Mouse (Mus musculus) heart, adult 2 months (tissue): ENCODE data around the gene Ano7. TPM values are rescaled to one million over a fixed set of nuclear protein-coding genes. Genes with fewer than 3 reads are reported as not detected.

Experiments
- DNase-seq, 2 experiments: peaks; one replicate each; pipeline ENCODE4 v3.0.0; 2021
- H3K27ac ChIP-seq: fragments of 200-600 bp; 2 replicates; pipeline ENCODE4 v1.8.1; 2022
- H3K27me3 ChIP-seq: fragments of 200-500 bp; 2 replicates; pipeline ENCODE4 v1.6.1; 2012; ENCODE audit warnings: mild to moderate bottlenecking, low read length, inconsistent platforms, mixed read lengths; ENCODE audit not compliant: control insufficient read depth, insufficient read depth
- H3K36me3 ChIP-seq: fragments of 200-500 bp; 2 replicates; pipeline ENCODE4 v1.6.1; 2012; ENCODE audit warnings: low read length, inconsistent platforms; ENCODE audit not compliant: control insufficient read depth, insufficient read depth
- H3K4me1 ChIP-seq: fragments of 200-500 bp; 2 replicates; pipeline ENCODE4 v1.6.1; 2011; ENCODE audit warnings: low read length; ENCODE audit not compliant: control insufficient read depth, insufficient read depth
- H3K4me3 ChIP-seq: fragments of 200-600 bp; 2 replicates; pipeline ENCODE4 v1.8.1; 2022
- H3K79me2 ChIP-seq: fragments of 200-500 bp; replicated peaks from 2 replicates; pipeline ENCODE4 v1.6.1; 2012; ENCODE audit warnings: mild to moderate bottlenecking, inconsistent platforms, low read length, moderate library complexity, mixed read lengths; ENCODE audit not compliant: control insufficient read depth, insufficient read depth
- H3K9ac ChIP-seq: fragments of 200-500 bp; 2 replicates; pipeline ENCODE4 v1.6.1; 2012; ENCODE audit warnings: low read depth, mild to moderate bottlenecking, control low read depth, inconsistent platforms, low read length, mixed read lengths
- CTCF ChIP-seq: fragments of 200-600 bp; IDR thresholded peaks from 2 replicates; pipeline ENCODE4 v1.8.1; 2022; ENCODE audit warnings: antibody characterized with exemption, mild to moderate bottlenecking, moderate library complexity
- EP300 ChIP-seq: fragments of 200-500 bp; IDR thresholded peaks from 2 replicates; pipeline ENCODE4 v1.6.1; 2011; ENCODE audit warnings: low read depth, low read length, control low read depth; ENCODE audit not compliant: insufficient read depth
- POLR2A ChIP-seq: fragments of 200-500 bp; IDR thresholded peaks from 2 replicates; pipeline ENCODE4 v1.6.1; 2011; ENCODE audit warnings: mild to moderate bottlenecking, low read depth, low read length, control low read depth; ENCODE audit not compliant: insufficient read depth
- WGBS: fragments of 180-500 bp; shearing (Covaris S2); methylation state at CpG from one replicate; pipeline ENCODE4 v1.1.7; 2018; 5-methylcytosine and 5-hydroxymethylcytosine counted together
- intact Hi-C: fragments of 180-260 bp; cut with DNase I; formaldehyde crosslinking; loops from one replicate; pipeline ENCODE4 v1.15.1; 2025
- polyA plus RNA-seq: library from polyadenylated mRNA; depleted of rRNA; stranded (reverse); fragments of >200 nt; gene quantifications from 2 replicates; pipeline ENCODE4 v1.2.3, GENCODE M21; 2012
- total RNA-seq, 2 experiments: library from RNA; stranded (reverse); gene quantifications; 2 replicates each; pipeline ENCODE4 v1.2.3; 2021

Gene Ano7
- total and polyA plus RNA-seq, 3 experiments: 0.04 TPM; not detected in 2

- H3K27ac ChIP-seq: no peak overlapping the region
- intact Hi-C loops: loop anchor here (10.0 kb wide), 5 partner anchors 112 to 458 kb away; partner anchors contain the start of genes Capn10, Dtymk, Hdlbp and Ing5
- TF ChIP-seq POLR2A (no peak), EP300 (no peak), CTCF (no peak)
- no peak for DNase-seq
- peaks cover 2% of the 10 kb centered on the region for H3K4me1 ChIP-seq
- H3K79me2 ChIP-seq: 0 out of 2 replicates have a peak, but pooled peaks cover 1% of the 10 kb centered on the region
- H3K9ac ChIP-seq: no peak overlapping the region
- H3K4me3 ChIP-seq: no peak overlapping the region
- no peaks in the 10 kb centered on the region for H3K27me3 ChIP-seq
- WGBS: 80% methylated on average over 5 of the region's 5 CpGs
- no peaks in the 10 kb centered on the region; the same call in 1 of the 2 replicates for H3K36me3 ChIP-seq
These were observed 26.6 kb upstream of the Ano7 start for GRCm38 (mm10) chr1:93347176-93347575.

DNA sequence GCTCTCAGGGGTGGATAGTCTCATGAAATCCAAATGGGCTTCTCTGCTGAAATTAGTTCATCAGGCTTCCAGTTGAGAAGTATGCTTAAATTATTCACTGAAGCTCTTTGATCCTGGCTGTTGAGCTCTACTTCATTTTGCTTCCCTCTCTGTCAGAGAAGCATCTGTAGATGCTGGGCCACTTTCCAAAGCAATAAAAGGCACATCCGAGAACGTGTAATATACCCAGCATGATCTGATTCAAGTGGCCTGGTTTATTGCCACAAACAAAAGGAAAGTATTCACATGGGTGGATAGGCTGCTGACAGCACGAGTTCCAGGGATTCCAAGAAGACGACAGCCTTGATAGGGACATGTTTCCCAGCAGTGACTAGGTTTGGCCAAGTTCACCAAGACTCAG is 24.0 kb upstream of the Ano7 start:
- DNase-seq: no peak
- no peak overlapping the region for H3K4me3 ChIP-seq
- H3K79me2 ChIP-seq: no peaks in the 10 kb centered on the region
- WGBS: 61% methylated on average over 4 of the region's 4 CpGs
- intact Hi-C loops: loop anchor here (10.0 kb wide), 5 partner anchors 115 to 455 kb away; partner anchors contain the start of genes Capn10, Dtymk, Hdlbp and Ing5
- peaks cover 3% of the 10 kb centered on the region; the same call in 1 of the 2 replicates for H3K36me3 ChIP-seq
- H3K27ac ChIP-seq: no peak overlapping the region
- no peaks in the 10 kb centered on the region for H3K27me3 ChIP-seq
- no peak overlapping the region for H3K9ac ChIP-seq
- TF ChIP-seq POLR2A (no peak), EP300 (no peak), CTCF (no peak)
- H3K4me1 ChIP-seq: no peaks in the 10 kb centered on the region

- DNase-seq: no peak
- Histone ChIP-seq H3K4me3 (no peak overlapping the region), H3K27ac (no peak overlapping the region), H3K36me3 (peaks cover 3% of the 10 kb centered on the region; the same call in 1 of the 2 replicates), H3K9ac (no peak overlapping the region), H3K27me3 (no peaks in the 10 kb centered on the region), H3K4me1 (no peaks in the 10 kb centered on the region), H3K79me2 (no peaks in the 10 kb centered on the region)
- intact Hi-C loops: no loop called here
- WGBS: 80% methylated on average over 2 of the region's 2 CpGs
- TF ChIP-seq EP300 (no peak), CTCF (no peak), POLR2A (no peak)
These were observed 21.0 kb upstream of the Ano7 start for GRCm38 (mm10) chr1:93352724-93353123.

DNA sequence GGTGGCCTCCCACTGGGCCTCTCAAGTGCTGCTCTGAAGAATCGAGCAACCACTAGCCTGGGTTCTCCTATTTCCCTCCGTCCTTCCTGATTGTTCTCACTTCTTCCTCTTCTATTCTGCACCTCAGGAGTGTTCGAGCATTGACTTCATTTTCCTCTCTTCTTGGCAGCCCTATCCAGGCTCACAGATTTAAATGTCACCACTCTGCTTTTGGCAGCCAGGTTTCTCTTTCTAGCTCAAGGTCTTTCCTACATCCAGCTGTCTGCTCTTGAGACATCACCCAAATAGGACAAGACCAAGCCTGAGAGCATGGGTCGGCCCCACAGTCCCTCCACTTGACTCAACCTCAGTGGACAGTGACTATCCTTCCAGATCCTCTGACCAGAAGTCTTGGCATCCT is 11.1 kb upstream of the Ano7 start:
- Histone ChIP-seq H3K9ac (no peak overlapping the region), H3K4me1 (no peaks in the 10 kb centered on the region), H3K79me2 (no peaks in the 10 kb centered on the region), H3K27ac (no peak overlapping the region), H3K4me3 (no peak overlapping the region), H3K27me3 (no peaks in the 10 kb centered on the region), H3K36me3 (no peaks in the 10 kb centered on the region)
- TF ChIP-seq CTCF (no peak), EP300 (no peak), POLR2A (no peak)
- DNase-seq: no peak
- intact Hi-C loops: no loop called here
- WGBS: 74% methylated on average over 4 of the region's 4 CpGs

DNA sequence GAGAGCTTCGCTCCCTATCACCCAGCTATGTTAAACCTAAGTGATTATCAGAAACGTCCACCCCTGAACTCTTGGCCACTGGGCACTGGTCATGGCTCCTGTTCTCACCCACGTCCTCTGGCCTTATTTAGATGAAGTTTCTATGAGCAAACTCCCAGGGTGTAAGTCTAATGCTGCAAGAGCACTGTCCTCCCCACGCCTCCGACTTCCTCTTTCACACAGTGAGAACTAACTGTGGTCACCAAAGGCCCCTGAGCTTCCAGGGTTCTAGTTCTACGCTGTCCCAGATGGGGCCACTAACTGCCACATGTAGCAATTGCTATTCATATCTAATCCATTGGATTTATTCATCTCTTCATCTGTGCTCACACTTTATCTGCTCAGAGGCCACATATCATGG is 8.1 kb upstream of the Ano7 start:
- H3K36me3 ChIP-seq: no peaks in the 10 kb centered on the region
- no peak overlapping the region for H3K4me3 ChIP-seq
- 91% methylated on average over 6 of the region's 6 CpGs for WGBS
- H3K4me1 ChIP-seq: no peaks in the 10 kb centered on the region
- H3K27ac ChIP-seq: no peak overlapping the region
- no peak overlapping the region for H3K9ac ChIP-seq
- no peak for DNase-seq
- intact Hi-C loops: no loop called here
- no peaks in the 10 kb centered on the region for H3K27me3 ChIP-seq
- no peak for TF ChIP-seq EP300
- no peak for TF ChIP-seq POLR2A
- TF ChIP-seq CTCF: no peak
- H3K79me2 ChIP-seq: no peaks in the 10 kb centered on the region

DNA sequence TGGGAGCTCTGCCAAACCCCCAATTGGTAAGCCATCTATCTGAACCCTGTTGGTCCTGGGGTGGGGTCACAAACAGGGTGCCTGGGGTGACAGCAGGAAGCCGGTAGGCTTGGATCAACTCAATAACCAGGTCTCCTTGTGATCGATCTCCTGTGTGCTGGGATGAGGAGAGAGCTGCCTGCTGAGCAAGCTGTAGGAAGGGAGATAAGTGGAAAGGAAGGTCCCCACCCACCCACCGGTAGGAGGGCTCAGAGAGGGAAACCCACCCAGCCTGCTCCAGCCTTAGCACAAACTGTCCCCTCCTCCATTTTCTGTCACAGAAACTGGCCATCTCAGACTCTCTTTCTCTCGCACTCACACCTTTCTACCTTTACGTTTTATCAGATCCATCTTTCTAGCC is 3.6 kb downstream of the Ano7 start:
- H3K4me3 ChIP-seq: no peak overlapping the region
- no peaks in the 10 kb centered on the region for H3K4me1 ChIP-seq
- no peaks in the 10 kb centered on the region for H3K36me3 ChIP-seq
- no peaks in the 10 kb centered on the region for H3K27me3 ChIP-seq
- WGBS: 37% methylated on average over 5 of the region's 5 CpGs
- H3K79me2 ChIP-seq: no peaks in the 10 kb centered on the region
- DNase-seq: no peak
- TF ChIP-seq CTCF: no peak
- TF ChIP-seq POLR2A: no peak
- TF ChIP-seq EP300: no peak
- H3K27ac ChIP-seq: no peak overlapping the region
- no peak overlapping the region for H3K9ac ChIP-seq
- intact Hi-C loops: no loop called here
